Comparison of ENCODE assay signal across 23 mouse cellular contexts in genomic region chr5:145881207-145881606, GRCm38 (mm10). TPM values are rescaled to one million over a fixed set of nuclear protein-coding genes. Genes with fewer than 3 reads are reported as not detected.
"Had no signal": no experiment of that assay in that cellular context is flagged by ENCODE, and none has a peak within 500 bp of the region (broad histone marks: within the 10 kb centered on the region; RNA-seq: fewer than 3 reads in every experiment).

No protein-coding gene starts in this region.

- H3K4me3 ChIP-seq: limb, embryonic 15.5 days; midbrain, embryonic 10.5 days; midbrain, embryonic 12.5 days; myocyte; neural tube, embryonic 13.5 days; neural tube, embryonic 15.5 days had no signal

- H3K27ac ChIP-seq: limb, embryonic 15.5 days; midbrain, embryonic 10.5 days; midbrain, embryonic 12.5 days; neural tube, embryonic 13.5 days; neural tube, embryonic 15.5 days had no signal

- DNase-seq: lung, adult 18-20 months; lung, embryonic 14.5 days; lung, postnatal 10 days; lung, postnatal 4 days; midbrain, embryonic 14.5 days; right cerebral cortex, postnatal 14 days; right cerebral cortex, postnatal 4 days; spleen, adult 18-20 months; thymus, adult 18-20 months; thymus, postnatal 14 days; thymus, postnatal 36 days had no signal

- H3K4me1 ChIP-seq: limb, embryonic 15.5 days; midbrain, embryonic 10.5 days; midbrain, embryonic 12.5 days; neural tube, embryonic 13.5 days; neural tube, embryonic 15.5 days had no signal

- H3K4me2 ChIP-seq: limb, embryonic 15.5 days; lung, embryonic 14.5 days; midbrain, embryonic 12.5 days; neural tube, embryonic 13.5 days; neural tube, embryonic 15.5 days had no signal

- H3K36me3 ChIP-seq: limb, embryonic 15.5 days; midbrain, embryonic 10.5 days; midbrain, embryonic 12.5 days; neural tube, embryonic 13.5 days; neural tube, embryonic 15.5 days had no signal

- H3K27me3 ChIP-seq: limb, embryonic 15.5 days; midbrain, embryonic 12.5 days; neural tube, embryonic 13.5 days; neural tube, embryonic 15.5 days had no signal

- H3K9ac ChIP-seq: limb, embryonic 15.5 days; lung, embryonic 14.5 days; midbrain, embryonic 12.5 days; neural tube, embryonic 13.5 days; neural tube, embryonic 15.5 days had no signal

- ATAC-seq: midbrain, embryonic 16.5 days had no signal

RNA-seq across cellular contexts. Expression of gene Cyp3a11, which starts 1.4 kb away (rescaled TPM):
- total RNA-seq: megakaryocyte, adult 5-6 weeks; megakaryocyte-erythroid progenitor cell, adult 5-6 weeks had no signal
- polyA plus RNA-seq: lung, embryonic 14.5 days; midbrain, embryonic 10.5 days; midbrain, embryonic 12.5 days; midbrain, embryonic 14.5 days; midbrain, embryonic 16.5 days; myocyte; neural tube, embryonic 11.5 days; neural tube, embryonic 13.5 days; neural tube, embryonic 15.5 days; stomach, embryonic 14.5 days; thymus, postnatal 0 days had no signal
